Mouse (Mus musculus) heart, adult 2 months (tissue): ENCODE results near the gene 1810010H24Rik.

Experiments
- CTCF ChIP-seq: fragments of 200-600 bp; IDR thresholded peaks from 2 replicates; pipeline ENCODE4 v1.8.1; 2022; ENCODE audit warnings: antibody characterized with exemption, mild to moderate bottlenecking, moderate library complexity
- EP300 ChIP-seq: fragments of 200-500 bp; IDR thresholded peaks from 2 replicates; pipeline ENCODE4 v1.6.1; 2011; ENCODE audit warnings: low read depth, low read length, control low read depth; ENCODE audit not compliant: insufficient read depth
- POLR2A ChIP-seq: fragments of 200-500 bp; IDR thresholded peaks from 2 replicates; pipeline ENCODE4 v1.6.1; 2011; ENCODE audit warnings: mild to moderate bottlenecking, low read depth, low read length, control low read depth; ENCODE audit not compliant: insufficient read depth

DNA sequence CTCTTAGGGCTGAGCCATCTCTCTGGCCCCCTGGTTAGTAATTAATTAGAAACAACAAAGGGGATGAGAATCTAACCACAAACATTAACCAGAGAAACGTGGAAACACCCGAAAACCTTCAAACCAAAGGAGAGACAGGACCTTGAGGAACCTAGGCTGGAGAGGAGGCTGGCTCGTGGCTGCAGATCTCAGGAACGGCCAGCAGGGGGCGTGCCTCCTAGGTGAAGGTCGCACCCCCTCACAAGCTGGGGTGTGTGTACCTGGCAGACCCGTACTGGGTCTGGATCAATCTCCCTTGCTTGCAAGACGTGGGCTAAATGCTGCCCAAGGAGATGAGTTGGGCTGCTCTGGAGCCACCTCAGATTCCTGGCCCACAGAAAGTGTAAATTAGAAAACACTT is 6.9 kb upstream of the 1810010H24Rik start:
- TF ChIP-seq CTCF (peak; percentile 56), EP300 (no peak), POLR2A (no peak)
